Mouse (Mus musculus) midbrain, embryonic 13.5 days (tissue): ENCODE results near the gene Faf1. TPM values are rescaled to one million over a fixed set of nuclear protein-coding genes. Genes with fewer than 3 reads are reported as not detected.

ENCODE experiments used
- ATAC-seq: fragments of 200-750 bp; cut with Nextera tagmentation; 2 replicates; pipeline ENCODE4 v1.8.0; 2017; ENCODE audit warnings: mild to moderate bottlenecking, moderate TSS enrichment, moderate library complexity
- H3K27ac ChIP-seq: fragments of 300-500 bp; sonication (generic); 2 replicates; pipeline ENCODE4 v1.5.1; 2015; ENCODE audit warnings: inconsistent platforms, mild to moderate bottlenecking, moderate library complexity
- H3K27me3 ChIP-seq: fragments of 300-500 bp; sonication (generic); 2 replicates; pipeline ENCODE4 v1.6.1; 2015; ENCODE audit warnings: mild to moderate bottlenecking, inconsistent platforms
- H3K36me3 ChIP-seq: fragments of 300-500 bp; sonication (generic); 2 replicates; pipeline ENCODE4 v1.6.1; 2015; ENCODE audit warnings: mild to moderate bottlenecking, inconsistent platforms
- H3K4me1 ChIP-seq: fragments of 300-500 bp; sonication (generic); replicated peaks from 2 replicates; pipeline ENCODE4 v1.6.1; 2015; ENCODE audit warnings: inconsistent platforms
- H3K4me2 ChIP-seq: fragments of 300-500 bp; sonication (generic); replicated peaks from 2 replicates; pipeline ENCODE4 v1.6.1; 2015; ENCODE audit warnings: moderate library complexity, mild to moderate bottlenecking, inconsistent platforms
- H3K4me3 ChIP-seq: fragments of 300-500 bp; sonication (generic); replicated peaks from 2 replicates; pipeline ENCODE4 v1.5.1; 2015; ENCODE audit warnings: mild to moderate bottlenecking, inconsistent platforms
- H3K9ac ChIP-seq: fragments of 300-500 bp; sonication (generic); replicated peaks from 2 replicates; pipeline ENCODE4 v1.6.1; 2015; ENCODE audit warnings: mild to moderate bottlenecking, inconsistent platforms
- H3K9me3 ChIP-seq: fragments of 300-500 bp; sonication (generic); 2 replicates; pipeline ENCODE4 v1.6.1; 2016; ENCODE audit warnings: mild to moderate bottlenecking, inconsistent platforms
- WGBS: fragments of 180-500 bp; shearing (Covaris S2); methylation state at CpG from one replicate; pipeline ENCODE4 v1.1.7; 2015; 5-methylcytosine and 5-hydroxymethylcytosine counted together
- polyA plus RNA-seq: library from polyadenylated mRNA; unstranded; fragments of >200 nt; fragmentation: Nextera tagmentation; extraction: Ambion mirVana; gene quantifications from 2 replicates; pipeline ENCODE4 v1.2.1, GENCODE M21; 2015

Faf1 gene
- polyA plus RNA-seq, 1 experiment from 2014 or later: 32.9 TPM

DNA sequence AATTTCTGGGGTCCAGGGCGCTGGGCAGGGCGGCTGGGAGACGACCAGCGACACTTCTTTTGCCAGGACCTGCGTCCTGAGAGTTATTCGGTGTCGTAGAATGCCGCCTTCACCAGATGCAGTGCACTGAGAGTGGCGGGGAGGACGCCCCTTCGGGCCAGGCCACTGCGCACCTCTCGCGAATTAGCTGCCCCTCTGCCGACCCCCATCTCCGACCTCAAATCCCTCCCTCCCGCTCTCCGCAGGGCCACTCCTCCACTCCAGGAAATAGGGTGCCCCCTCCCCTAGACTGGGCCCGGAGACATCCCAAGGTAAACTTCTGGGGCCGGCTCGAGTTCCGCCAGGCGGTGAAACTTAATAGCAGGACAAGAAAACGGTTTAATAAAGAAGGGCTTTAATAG is 307.6 kb downstream of the Faf1 start:
- peak overlapping the region; percentile 26 for H3K4me3 ChIP-seq
- H3K27ac ChIP-seq: peak overlapping the region; percentile 74
- peak overlapping the region; percentile 59 for H3K9ac ChIP-seq
- H3K27me3 ChIP-seq: peaks cover 99% of the 10 kb centered on the region
- peak overlapping the region; percentile 40 for H3K4me2 ChIP-seq
- H3K36me3 ChIP-seq: no peaks in the 10 kb centered on the region
- H3K9me3 ChIP-seq: no peaks in the 10 kb centered on the region
- H3K4me1 ChIP-seq: peaks cover 26% of the 10 kb centered on the region
- no peak for ATAC-seq
- WGBS: 1% methylated on average over 24 of the region's 24 CpGs

DNA sequence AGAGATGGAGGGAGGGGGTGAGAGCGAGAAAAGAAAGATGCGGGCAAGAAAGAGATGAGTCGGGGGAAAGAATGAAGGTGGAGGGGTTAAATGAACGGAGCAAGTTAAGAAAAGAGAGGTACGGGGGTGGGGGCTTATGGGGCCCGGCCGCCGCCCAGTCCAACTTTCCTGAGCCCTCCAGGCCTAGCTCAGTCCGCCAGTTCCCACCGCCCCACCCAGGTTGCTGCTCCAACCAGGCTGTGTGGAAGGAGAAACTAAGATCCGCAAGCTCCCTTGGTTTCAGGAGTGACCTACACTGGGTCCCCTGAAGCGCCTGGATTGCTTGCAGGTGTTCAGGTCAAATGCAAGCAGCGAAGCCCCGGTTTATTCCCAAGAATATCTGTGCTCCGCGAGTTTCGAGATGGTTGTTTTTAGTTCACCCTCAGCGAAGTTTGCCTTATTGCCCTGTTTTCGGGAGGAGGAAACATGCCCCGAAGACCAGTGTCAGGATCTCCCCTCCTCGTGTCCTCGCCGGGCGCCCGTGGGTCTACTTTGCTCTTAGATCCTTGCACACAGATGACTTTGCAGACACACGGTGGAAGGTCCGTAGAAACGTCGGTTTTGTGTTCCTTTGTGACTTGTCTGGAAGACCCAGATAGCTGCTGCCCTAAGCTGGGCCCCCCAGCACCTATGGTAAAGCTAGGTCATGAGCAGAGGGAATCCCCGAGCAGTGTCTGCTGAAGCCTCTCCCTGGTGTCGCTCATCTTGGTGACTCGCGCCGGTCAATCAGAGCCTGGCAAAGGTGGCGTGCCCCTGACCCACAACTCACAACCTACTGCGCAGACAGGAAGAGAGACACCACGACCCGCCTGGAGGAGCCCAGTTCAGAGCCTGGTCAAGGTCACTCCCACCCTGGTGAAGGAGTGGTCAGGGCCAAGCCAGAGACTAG is 308.4 kb downstream of the Faf1 start:
- 1% methylated on average over 38 of the region's 38 CpGs for WGBS
- Histone ChIP-seq H3K9ac (no peak overlapping the region), H3K27ac (peak overlapping the region; percentile 64), H3K36me3 (no peaks in the 10 kb centered on the region), H3K4me3 (peak overlapping the region; percentile 11; the same call in 1 of the 2 replicates), H3K4me1 (peaks cover 24% of the 10 kb centered on the region), H3K27me3 (peaks cover 99% of the 10 kb centered on the region), H3K4me2 (peak overlapping the region; percentile 40; the same call in 1 of the 2 replicates), H3K9me3 (no peaks in the 10 kb centered on the region)
- no peak for ATAC-seq

GRCm38 (mm10) chr4:109985424-109986172 is 309.2 kb downstream of the Faf1 start:
- H3K4me1 ChIP-seq: peaks cover 17% of the 10 kb centered on the region
- peak overlapping the region; percentile 40; the same call in 1 of the 2 replicates for H3K4me2 ChIP-seq
- 2% methylated on average over 16 of the region's 16 CpGs for WGBS
- H3K27ac ChIP-seq: peak overlapping the region; percentile 64
- no peaks in the 10 kb centered on the region for H3K36me3 ChIP-seq
- H3K9ac ChIP-seq: no peak overlapping the region
- ATAC-seq: 0 out of 2 replicates have a peak, but pooled peaks have one; percentile 16
- H3K27me3 ChIP-seq: peaks cover 97% of the 10 kb centered on the region
- H3K9me3 ChIP-seq: no peaks in the 10 kb centered on the region
- H3K4me3 ChIP-seq: no peak overlapping the region

DNA sequence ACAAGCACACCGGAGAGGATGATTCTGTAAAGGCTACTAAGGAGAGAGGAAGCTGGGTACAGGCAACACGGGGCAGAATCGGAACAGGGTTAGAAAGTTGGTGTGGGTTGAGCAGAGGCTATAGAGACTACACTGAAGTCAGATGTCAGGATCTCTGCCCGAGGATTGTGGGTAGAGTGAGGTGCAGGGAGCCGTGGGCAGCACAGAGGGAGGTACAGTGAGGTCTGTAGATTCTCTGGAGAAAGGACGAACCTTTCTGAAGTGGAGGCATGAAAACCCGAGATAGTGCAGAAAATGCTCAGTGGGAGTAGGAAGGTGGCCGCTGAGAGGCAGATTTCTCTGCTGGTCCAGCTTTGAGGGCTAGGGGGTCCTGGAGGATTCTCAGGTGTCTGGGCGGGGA is 309.9 kb downstream of the Faf1 start:
- WGBS: 3% methylated on average over 9 of the region's 9 CpGs
- no peak overlapping the region for H3K9ac ChIP-seq
- no peak overlapping the region for H3K4me3 ChIP-seq
- peaks cover 97% of the 10 kb centered on the region for H3K27me3 ChIP-seq
- H3K4me1 ChIP-seq: peaks cover 17% of the 10 kb centered on the region
- H3K36me3 ChIP-seq: no peaks in the 10 kb centered on the region
- H3K27ac ChIP-seq: no peak overlapping the region
- H3K9me3 ChIP-seq: no peaks in the 10 kb centered on the region
- no peak overlapping the region for H3K4me2 ChIP-seq
- no peak for ATAC-seq

- Histone ChIP-seq H3K36me3 (no peaks in the 10 kb centered on the region), H3K4me3 (no peak overlapping the region), H3K27ac (no peak overlapping the region), H3K9ac (no peak overlapping the region), H3K27me3 (peaks cover 95% of the 10 kb centered on the region), H3K4me2 (no peak overlapping the region), H3K4me1 (peaks cover 14% of the 10 kb centered on the region), H3K9me3 (no peaks in the 10 kb centered on the region)
- no peak for ATAC-seq
- WGBS: 4% methylated on average over 13 of the region's 13 CpGs
Measured at GRCm38 (mm10) chr4:109986748-109987355, 310.5 kb downstream of the Faf1 start.

GRCm38 (mm10) chr4:109987560-109988362 is 311.4 kb downstream of the Faf1 start:
- WGBS: 2% methylated on average over 18 of the region's 20 CpGs
- no peak overlapping the region for H3K4me3 ChIP-seq
- H3K4me2 ChIP-seq: no peak overlapping the region
- peaks cover 5% of the 10 kb centered on the region for H3K4me1 ChIP-seq
- no peaks in the 10 kb centered on the region for H3K36me3 ChIP-seq
- H3K9me3 ChIP-seq: no peaks in the 10 kb centered on the region
- H3K9ac ChIP-seq: no peak overlapping the region
- H3K27me3 ChIP-seq: peaks cover 95% of the 10 kb centered on the region
- ATAC-seq: no peak
- H3K27ac ChIP-seq: no peak overlapping the region

- Histone ChIP-seq H3K4me2 (no peak overlapping the region), H3K36me3 (no peaks in the 10 kb centered on the region), H3K9me3 (no peaks in the 10 kb centered on the region), H3K27me3 (peaks cover 95% of the 10 kb centered on the region), H3K9ac (no peak overlapping the region), H3K27ac (no peak overlapping the region), H3K4me3 (no peak overlapping the region), H3K4me1 (peaks cover 5% of the 10 kb centered on the region)
- 5% methylated on average over 4 of the region's 5 CpGs for WGBS
- ATAC-seq: no peak
Measured at GRCm38 (mm10) chr4:109988411-109988810, 312.0 kb downstream of the Faf1 start.

DNA sequence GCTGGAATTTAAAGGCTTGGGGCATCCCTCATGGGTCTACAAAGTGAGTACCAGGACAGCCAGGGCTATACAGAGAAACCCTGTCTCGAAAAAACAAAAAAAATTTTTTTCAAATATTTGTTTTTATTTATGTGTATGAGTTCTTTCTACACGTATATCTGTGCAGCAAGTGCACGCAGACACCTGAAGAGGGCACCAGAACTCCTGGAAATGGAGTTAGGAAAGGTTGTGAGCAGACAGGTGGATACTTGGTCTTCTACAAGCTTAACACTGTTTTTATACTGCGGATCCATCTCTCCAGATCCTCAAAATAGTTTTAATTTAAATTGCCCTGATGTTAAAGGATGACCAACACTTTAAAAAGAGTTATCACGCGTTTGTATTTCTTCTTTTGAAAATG is 312.8 kb downstream of the Faf1 start:
- peaks cover 95% of the 10 kb centered on the region for H3K27me3 ChIP-seq

DNA sequence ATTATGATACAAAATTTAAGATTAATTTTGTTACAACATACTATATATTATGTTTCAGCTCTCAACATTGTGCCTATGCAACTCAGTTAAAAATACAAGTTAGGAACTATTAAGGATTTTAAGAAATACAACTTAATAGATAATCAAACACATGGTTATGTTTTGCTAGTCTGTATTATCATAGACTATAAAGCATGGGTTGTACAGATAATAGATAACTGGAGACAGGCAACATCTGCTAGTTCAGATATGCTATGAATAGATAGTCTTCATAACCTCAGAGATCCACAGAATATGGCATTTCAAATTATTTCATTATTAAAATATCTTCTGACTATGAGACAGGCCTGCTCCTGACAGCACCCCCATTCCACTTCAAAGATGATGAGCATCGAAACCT is 329.7 kb downstream of the Faf1 start:
- Histone ChIP-seq H3K4me1 (no peaks in the 10 kb centered on the region), H3K27me3 (no peaks in the 10 kb centered on the region), H3K27ac (no peak overlapping the region), H3K4me3 (no peak overlapping the region), H3K4me2 (no peak overlapping the region), H3K36me3 (no peaks in the 10 kb centered on the region), H3K9me3 (no peaks in the 10 kb centered on the region), H3K9ac (no peak overlapping the region)
- no peak for ATAC-seq
- 93% methylated on average over 1 of the region's 1 CpGs for WGBS

More for the DNA sequence above, 312.8 kb downstream of the Faf1 start:
- Histone ChIP-seq H3K4me2 (no peak overlapping the region), H3K36me3 (no peaks in the 10 kb centered on the region), H3K9me3 (no peaks in the 10 kb centered on the region), H3K4me1 (no peaks in the 10 kb centered on the region), H3K27ac (no peak overlapping the region), H3K9ac (no peak overlapping the region), H3K4me3 (no peak overlapping the region)
- no peak for ATAC-seq
- 39% methylated on average over 6 of the region's 6 CpGs for WGBS
